Mouse (Mus musculus): ENCODE results near the gene Cd68.
A peak's percentile ranks its signal among the peaks of the same experiment; 100 is the strongest.

Gene Cd68

DNA sequence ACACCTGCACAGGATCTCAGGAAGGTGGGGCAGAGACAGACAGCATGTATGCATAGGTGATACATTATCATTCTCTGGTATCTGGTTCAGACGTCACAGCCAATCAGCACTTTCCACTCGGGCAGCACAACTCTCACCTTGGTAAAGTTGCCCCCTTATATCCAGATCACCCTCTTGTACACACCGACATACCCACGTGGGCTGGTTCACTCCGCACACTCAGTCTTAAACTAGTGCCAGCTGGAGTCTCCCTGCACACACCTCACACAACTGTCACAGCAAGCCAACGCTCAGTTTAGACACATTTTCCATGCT is 29.1 kb upstream of the Cd68 start:
- DNase-seq (ENCODE audit: low spot score in 2 of 2) = no peak

DNA sequence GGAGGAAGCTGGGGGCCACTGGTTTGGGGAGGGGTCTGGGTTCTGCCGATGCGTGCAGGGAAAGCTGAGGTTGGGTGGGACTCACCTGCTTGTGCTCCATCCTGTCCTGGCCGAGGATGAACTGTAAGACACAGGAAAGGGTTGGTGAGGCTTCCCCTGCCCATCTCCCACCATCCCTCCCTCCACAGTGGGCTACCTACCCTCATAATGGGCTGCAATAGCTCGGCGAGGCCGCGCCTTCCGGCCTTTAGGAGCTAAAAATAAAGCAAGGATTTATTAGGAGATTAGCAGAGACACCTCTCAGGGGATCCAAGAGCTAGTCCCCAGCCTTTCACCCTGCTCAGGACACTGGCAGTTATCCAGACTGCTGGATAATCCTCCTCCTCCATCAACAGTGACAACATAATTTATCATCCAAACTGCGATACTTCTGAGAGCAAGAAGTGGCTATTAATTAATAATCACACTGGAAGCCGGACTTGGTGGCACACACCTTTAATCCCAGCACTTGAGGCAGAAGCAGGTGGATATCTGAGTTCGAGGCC is 27.5 kb upstream of the Cd68 start:
- no peak for DNase-seq (ENCODE audit: low spot score in 2 of 2)

DNA sequence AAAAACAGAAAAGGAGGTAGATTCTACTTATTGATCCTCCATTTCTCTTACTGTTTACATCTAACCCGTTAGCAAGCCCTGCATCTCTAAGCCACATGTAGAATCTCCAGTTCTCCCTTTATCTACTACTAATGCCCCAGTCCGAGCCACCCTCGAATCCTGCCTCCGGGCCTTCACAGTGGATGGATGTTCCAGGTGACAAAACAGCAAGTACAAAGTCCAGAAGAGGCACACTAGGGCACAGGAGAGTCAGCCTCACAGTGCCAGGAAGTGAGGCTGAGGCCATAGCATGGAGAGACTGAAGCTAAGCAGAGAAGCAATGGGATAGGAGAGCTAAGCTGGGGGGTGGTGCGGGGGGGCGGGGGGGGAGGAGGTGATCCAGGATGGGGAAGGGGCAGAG is 26.9 kb upstream of the Cd68 start:
- no peak for DNase-seq (ENCODE audit: low spot score in 2 of 2)

DNA sequence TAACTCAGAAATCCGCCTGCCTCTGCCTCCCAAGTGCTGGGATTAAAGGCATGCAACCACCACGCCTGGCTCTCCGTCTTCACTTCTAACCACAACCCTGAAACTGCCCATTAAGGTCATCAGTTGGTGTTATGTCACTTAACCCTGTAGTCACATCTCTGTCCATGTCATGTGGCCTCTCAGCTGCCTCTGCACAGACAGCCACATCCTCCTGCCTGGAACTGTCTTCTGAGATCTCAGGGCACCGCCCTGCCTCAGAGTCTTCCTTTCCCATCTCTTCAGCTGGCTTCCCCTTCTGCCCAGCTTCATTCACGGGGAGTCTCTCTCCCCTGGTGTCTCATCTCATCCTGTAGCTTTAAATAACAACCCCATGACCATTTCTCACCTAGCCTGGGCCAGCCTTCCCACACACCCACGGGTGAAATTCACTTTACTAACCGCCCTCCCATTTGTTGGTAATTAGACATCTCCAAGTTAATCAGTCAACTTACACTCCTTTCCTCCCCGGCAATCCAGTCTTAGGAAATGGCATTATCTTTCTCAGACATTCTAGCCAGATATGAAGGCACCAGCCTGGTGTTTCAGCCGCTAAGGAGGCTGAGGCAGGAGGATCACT is 26.4 kb upstream of the Cd68 start:
- no peak for DNase-seq (ENCODE audit: low spot score in 2 of 2)

DNA sequence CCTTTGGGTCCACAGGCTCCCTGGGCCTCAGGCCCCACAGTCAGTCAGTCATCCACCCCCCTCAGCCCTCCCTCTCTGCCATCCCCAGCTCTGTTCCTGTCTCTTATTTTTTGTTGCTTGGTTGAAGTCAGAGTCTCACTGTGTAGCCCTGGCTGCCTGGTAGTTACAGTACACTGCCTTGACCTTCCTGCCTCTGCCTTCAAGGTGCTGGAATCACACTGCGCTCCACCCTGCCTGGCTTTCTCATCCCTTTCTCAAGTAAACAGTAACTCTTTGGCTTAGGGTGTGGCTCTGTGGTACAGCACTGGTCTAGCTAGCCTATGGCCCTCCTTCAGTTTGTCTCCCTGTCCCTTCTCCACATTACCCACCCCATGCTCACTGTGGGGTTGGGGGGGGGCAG is 23.9 kb upstream of the Cd68 start:
- DNase-seq (ENCODE audit: low spot score in 2 of 2) = no peak

DNA sequence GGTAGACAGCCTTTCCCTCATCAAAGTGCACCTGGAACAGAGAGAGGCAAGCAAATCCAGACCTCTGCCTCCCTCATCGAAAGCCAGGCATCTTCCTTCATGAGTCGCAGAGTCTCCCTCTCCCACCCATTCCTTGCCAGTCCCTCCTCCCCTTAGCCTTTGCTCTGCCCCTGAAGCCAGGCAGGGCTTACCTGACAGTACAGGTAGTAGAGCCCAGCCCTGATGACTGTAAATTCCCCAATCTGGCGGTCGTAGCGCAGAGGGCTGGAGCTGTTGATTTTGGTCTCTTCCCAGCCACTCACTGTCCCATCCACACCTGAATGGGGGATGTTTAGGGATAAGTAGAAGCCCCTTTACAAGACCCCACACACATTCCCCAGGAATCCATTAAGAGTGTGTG is 21.1 kb upstream of the Cd68 start:
- DNase-seq (ENCODE audit: low spot score in 2 of 2) = no peak

DNA sequence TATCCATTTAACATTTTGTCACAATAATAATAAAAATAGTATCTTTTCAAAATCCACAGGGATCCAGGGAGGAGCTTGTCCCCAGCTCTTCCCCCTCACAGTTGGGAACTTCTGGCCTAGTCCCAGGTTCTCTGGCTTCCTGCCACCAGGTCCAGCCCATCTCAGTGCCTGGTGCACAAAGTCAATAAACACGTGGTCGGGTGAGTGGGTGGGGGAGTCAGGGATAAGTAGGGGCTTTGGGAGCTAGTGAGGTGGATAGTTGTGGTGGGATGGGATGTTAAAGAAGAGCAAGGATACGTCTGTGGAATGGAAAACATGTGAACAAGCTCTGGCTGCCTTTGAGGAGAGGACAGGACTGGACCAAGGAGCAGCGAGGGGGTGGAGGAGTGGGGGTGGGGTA is 20.4 kb upstream of the Cd68 start:
- peak in 1 of 2 experiments; percentile 78 for DNase-seq (ENCODE audit: low spot score in 2 of 2)

DNA sequence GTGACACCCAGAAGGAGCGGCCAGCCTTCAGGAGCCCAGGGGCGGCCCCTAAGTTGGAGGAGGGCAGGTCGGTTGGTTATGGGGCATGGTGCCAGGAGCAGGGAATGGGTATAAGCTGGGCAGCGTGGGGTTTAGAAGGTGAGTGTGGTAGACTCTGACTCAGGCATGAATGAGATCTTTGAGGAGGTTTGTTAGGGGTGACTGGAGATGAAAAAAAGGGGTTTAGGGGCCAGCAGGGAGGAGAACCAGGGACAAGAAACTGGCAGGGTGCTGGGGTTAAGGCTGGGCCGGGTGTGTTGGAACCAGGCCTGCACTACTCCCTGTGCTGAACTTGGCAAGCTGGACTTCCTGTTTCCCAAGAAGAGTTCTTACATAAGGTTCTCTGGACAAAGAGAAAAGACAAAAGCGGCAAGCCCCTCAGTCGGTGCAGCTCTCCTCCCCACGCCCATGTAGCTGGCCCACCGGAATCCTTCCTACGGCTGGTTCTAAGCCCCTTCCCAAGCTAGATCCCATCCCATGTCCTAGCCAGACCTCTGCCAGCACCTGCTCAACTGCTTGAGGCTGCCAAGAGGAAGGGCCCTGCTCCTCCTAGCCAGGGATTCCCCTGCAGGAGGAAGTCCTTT is 19.7 kb upstream of the Cd68 start, which contains the start of gene Tnfsf13:
Gene Tnfsf13 (minus strand): TSS at position 259 of the 623 bp plus-strand sequence.
- no peak for DNase-seq (ENCODE audit: low spot score in 2 of 2)

DNA sequence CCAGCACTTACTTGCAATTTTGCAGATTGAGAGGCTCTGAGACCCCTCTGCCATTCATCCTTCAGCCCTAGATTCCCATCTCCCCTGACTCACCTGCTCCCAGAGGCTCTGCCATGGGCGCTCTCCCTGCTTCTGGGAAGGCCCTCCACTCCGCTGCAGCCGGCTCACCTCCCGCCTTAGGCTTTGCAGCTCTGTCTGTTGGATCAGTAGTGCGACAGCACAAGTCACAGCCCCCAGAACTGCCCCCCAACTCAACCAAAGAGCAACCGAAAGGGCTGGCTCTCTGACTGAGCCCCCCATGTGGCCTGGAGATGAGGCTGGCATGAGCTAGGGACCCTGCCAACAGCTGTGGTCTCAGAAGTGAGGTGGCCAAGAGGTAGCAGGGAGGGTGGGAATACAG is 19.0 kb upstream of the Cd68 start:
- no peak for DNase-seq (ENCODE audit: low spot score in 2 of 2)

DNA sequence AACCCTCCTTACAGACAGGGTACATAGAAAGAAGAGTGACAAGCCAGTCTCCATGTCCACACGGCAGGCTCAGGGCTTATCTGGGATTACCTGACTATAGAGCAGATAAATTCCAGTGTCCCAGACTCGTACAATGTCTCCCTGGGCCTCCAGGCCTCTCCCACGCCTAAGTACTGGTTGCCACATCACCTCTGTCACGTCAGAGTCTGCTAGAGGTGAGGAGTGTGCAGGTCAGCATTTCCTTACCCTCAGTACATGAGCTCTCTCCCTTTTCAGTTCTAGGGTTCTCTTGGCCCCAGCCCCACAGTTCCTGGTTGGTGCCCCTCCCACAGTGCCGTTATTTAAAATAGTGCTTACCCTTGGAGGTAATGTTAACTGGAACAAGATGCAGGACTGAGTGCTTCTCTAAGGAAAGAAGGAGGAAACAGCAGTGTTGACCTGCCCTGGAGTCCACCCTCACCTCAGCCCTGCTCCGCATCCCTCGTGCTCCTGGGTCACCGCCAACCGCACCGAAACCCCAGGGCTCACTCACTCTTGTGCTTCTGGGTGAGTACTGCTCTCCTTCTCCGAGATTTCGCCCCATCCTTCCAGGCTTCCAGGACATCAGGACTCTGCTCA is 18.3 kb upstream of the Cd68 start:
- DNase-seq (ENCODE audit: low spot score in 2 of 2) = no peak

DNA sequence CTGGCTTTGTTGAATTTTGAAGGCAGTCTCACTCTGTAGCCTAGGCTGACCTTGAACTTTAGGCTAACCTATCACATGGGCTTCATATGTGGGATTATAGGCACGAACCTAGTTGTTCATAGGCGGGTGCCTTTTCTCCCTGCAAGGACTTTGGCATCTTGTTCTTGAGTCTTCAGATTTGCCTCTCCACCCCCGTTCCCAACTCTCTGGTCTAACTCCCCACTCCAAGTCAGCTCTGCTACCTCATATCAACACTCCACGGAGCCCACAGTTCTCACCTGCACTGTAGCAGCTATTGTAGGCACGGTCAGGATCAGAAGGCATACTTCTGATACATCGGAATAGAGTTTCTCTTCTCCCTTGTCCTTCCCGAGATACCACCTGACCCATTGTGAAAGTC is 17.6 kb upstream of the Cd68 start:
- no peak for DNase-seq (ENCODE audit: low spot score in 2 of 2)

DNA sequence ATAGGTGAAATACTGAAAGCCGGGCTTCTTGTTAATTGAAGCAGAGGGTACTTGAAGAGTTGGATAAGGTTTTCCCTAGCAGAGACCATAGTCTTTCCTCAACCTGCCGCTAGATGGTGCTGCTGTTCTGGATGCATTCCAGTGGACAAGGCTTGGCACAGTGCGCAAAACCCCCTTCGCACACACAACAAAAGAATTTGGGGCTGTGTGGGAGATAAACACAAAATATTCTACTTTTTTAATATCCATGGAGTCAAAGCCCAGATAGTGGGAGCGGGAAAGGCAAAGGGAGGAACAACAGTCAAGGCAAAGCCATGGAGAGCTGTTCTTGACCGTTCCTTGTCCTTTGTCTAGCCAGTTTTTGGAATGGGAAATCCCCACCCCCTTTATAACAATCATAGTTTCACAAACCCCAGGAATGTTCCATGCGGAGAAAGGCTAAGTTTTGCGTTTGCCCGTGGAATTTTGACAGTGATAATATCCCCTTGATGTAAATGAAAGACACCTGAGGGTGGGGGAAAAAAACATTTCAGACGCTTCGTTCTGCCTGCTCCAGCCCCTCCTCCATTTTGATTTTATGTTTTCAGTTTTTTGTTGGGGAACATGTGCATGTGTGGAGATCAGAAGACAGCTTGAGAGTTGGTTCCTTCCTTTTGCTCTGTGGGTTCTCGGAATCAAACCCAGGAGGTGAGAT is 17.0 kb upstream of the Cd68 start:
- peak; percentile 94 to 95 for DNase-seq (ENCODE audit: low spot score in 2 of 2)

DNA sequence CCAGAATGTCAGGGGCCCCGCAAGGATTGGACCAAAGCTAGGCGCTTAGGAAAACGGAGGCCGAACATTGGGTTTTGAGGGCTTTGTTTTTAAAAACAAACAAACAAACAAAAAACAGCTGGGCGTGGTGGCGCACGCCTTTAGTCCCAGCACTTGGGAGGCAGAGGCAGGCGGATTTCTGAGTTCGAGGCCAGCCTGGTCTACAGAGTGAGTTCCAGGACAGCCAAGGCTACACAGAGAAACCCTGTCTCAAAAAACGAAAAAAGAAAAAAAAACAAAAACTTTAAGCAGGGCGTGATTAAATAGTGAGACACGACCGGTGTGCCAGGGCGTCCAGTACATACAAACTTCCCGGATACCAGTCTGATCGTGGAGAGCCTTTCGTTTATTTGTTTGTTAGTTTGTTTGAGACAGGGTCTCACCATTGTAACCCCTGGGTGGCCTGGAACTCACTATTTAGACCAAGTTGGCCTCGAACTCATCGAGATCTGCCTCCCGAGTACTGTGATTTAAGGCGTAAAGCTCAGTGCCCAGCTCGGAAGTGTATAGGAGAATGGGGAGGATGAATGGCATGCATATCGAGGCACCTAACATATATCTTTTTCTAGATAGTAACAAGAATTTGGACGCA is 16.4 kb upstream of the Cd68 start:
- DNase-seq (ENCODE audit: low spot score in 2 of 2) = no peak

DNA sequence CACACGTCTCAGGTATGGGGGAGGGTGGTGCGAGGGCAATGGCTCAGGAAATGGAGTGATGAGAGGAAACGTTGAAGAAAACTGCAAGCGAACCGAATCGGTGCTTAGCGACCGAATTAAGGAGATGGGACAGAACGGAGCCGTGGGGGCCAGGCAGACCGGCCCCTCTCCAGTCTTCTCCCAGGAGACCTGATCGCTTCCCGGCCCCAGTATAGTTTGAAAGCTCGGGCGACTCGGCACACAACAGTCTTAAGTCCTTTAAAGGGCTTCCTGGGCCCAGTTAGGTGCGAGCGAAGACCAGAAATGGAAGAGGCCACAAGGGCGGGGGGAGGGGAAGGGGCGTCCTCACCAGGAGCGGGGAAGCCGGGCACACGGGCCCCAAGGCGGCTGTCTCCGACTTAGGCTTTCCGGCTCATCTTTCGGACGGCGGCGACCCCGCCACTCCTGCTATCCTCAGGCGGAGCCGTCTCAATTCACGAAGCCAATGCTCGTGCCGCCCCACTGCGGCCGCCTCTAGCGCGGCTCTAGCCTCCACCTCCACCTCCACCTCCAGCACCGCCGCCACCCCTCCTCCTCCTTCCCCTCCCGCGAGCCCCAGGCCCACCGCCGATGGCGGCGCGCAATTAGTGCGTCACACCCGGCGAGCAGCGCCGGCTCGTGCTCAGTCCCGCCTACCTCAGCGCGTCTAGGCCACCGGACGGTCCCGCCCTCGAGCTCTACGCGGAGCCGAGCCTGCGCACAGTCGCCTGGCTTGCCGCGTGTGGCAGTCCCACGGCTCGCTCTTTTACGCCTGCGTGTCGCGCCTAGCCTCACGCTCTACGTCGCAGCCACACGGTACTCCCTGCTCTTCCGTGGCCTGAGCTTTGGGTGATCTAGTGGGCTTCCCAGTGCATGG is 15.6 kb upstream of the Cd68 start, which contains the start of gene Senp3:
Gene Senp3 (minus strand): TSS at position 771 of the 895 bp plus-strand sequence.
- peak; percentile 93 to 97 for DNase-seq (ENCODE audit: low spot score in 2 of 2)

DNA sequence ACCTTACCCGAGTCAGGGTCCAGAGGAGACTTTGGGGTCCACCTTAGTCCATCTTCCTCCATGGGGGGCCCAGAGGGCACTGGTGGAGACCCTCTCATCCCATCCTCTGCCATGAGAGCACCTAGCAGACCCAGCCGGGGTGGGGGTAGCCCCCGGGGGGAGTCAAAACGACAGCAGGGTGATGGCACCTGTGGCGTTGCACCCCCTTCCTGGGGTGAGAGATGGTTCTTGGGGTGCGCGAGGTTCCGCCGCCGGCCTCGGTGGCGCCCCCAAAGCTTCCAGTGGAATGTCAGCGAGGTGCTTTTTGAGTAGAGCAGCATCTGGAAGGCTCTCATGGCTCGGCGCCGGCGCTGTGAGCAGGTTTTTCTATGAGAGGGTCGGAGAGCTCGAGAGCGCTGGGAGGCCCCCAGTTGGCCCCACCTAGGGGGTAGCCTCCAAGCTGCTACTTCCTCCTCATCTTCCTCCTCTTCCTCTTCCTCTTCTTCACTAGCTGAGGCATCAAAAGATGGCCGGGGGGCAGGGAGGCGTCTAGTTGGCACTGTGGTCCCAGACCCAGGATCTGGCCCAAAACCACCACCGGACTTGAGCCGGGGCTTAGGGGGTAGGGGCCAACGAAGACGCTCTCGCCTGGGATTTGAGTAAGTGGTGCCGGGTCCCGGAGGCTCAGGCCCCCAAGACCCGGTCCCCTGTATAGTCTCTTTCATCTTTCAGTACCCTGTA is 14.3 kb upstream of the Cd68 start:
- no peak for DNase-seq (ENCODE audit: low spot score in 2 of 2)

DNA sequence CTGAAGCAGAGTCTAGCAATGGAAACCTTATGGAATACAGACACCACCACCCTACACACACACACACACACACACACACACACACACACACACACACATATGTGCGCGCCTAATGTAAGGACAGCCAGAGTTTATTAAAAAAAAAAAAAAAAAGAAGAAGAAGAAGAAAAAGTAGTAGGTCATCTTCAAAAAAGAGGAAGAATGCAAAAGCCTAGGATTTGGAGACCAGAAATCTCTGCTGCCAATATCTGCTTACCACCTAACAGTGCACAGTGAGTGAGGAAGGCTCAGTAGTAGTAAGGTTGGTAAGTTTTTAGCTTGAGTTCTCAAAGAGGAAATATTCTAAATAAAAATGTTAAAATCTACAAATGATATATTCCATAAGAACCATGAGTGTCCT is 13.2 kb upstream of the Cd68 start:
- DNase-seq (ENCODE audit: low spot score in 2 of 2) = no peak

DNA sequence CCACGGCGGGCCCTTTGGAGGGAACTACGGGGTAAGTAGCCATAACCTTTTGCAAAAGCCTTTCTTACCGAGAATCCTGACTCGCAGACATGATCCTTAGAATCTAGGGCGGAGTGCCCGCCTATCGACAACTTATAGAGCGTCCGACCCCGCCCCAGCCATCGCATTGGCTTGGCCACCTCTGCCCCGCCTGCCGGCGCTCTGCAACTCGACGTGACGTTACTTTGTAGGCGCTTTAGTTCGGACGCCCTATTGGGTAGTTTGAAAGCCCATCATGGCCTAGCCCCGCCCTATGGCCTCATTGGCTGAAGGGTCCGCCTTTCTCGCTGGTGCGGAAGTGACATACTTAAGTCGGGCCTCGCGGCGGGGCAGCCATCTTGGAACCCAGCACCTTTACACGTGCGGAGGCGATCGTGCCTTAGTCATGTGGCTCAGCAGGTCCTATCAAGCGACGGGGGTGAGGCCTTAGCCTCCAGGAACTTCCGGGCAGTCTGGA is 6.3 kb upstream of the Cd68 start, which contains the start of gene Eif4a1:
Gene Eif4a1 (minus strand): TSS at position 213 of the 496 bp plus-strand sequence.
- peak; percentile 100 for DNase-seq (ENCODE audit: low spot score in 2 of 2)

DNA sequence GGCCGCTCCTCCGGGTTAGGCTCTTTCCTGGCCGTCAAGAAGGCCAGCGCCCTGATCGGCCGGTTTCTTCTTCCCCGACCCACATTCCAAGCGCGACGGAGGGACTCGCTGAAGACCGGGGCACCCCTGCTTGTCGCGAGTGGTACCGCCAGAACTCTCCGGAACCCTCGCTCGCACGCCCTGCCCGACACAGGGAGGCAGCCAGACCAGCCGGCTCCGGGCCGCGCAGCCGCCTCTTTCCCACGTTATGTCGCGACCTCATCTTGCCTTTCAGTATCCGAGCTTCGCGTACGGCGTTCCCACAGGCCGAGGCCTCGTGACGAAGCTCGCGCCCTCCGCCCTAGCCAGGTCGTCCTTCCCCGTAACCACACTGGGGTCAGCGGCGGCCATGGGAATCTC is 5.8 kb upstream of the Cd68 start:
- DNase-seq (ENCODE audit: low spot score in 2 of 2) = no peak

DNA sequence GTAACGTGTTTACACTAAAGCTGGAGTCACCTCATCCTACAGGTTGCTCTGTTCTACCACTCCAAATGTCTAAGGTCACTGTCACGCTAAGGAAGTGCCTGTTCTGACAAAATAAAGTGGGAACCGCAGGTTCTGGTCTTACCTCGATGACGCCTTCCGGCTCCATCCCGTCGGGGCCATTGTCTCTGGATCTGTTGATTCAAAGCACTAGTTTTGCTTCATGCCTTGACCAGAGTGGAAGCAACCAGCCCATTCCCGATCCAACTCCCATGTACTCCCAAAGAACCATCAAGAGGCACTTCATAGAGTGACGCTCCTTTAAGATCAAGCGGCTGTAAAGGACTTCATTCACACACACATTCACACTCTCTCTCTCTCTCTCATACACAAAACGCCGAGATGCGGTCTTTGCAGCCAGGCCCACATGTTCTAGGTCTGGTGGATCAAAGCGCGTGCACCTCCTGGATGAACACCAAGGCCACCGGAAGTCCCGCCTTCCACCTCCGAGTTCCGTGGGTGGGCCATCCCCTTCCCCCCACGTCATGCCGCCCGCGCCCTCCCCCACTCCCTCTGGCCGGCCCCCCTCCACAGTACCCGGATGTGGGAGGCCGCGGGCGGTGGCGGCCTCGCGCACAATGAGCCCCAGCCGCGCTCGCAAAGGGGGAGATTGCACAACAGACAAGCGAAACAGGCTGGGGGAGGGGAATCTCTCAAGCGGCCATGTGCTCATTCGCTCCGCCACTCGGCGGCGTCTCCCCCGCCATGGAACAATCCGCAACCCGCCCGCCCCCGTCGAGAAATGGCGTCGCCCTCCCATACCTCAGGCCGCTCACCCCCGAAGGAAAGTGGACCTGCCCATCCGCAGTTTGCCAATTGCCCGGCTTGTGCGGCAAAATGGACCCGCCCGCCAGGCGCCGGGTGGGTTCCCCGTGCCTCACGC is 5.1 kb upstream of the Cd68 start:
- DNase-seq (ENCODE audit: low spot score in 2 of 2) = peak; percentile 95

All from cerebellum, postnatal 4 days (tissue).